Mouse (Mus musculus): ENCODE measurements around the gene Olfr1467. TPM values are rescaled to one million over a fixed set of nuclear protein-coding genes. Genes with fewer than 3 reads are reported as not detected.

Olfr1467 gene
- not detected for total RNA-seq (2021)
- long read RNA-seq, experiment 1 = 0 reads
- long read RNA-seq, experiment 2 = 0 reads

GRCm38 (mm10) chr19:13361936-13362335 is at the start of gene Olfr1467:
Gene Olfr1467 (plus strand): TSS chr19:13362236.
- Histone ChIP-seq H3K4me3 (no peak within 1 kb of the TSS), H3K27ac (no peak within 1 kb of the TSS)
- intact Hi-C loops (cut with DNase I) = no loop called here
- TF ChIP-seq CTCF (IDR thresholded peaks at IDR 0.05) = no peak
- DNase-seq (ENCODE audit: extremely low spot score in 1 of 2, low spot score in 2 of 2) = no peak

- Histone ChIP-seq H3K4me3 (no peak within 1 kb of the TSS), H3K27ac (no peak within 1 kb of the TSS)
- DNase-seq (ENCODE audit: extremely low spot score in 1 of 2, low spot score in 2 of 2) = no peak
- no peak for TF ChIP-seq CTCF (IDR thresholded peaks at IDR 0.05)
- intact Hi-C loops (cut with DNase I) = loop anchor here (2.0 kb wide), 1 partner anchor 35 kb away; no protein-coding TSS in a partner anchor
These were observed 46.6 kb upstream of the Olfr1467 start, which contains the start of gene Olfr1465 for GRCm38 (mm10) chr19:13315441-13315840. Gene Olfr1465 (minus strand): TSS chr19:13315541.

GRCm38 (mm10) chr19:13338562-13338961 is 23.5 kb upstream of the Olfr1467 start, which contains the start of gene Olfr1466:
Gene Olfr1466 (plus strand): TSS chr19:13338862.
- intact Hi-C loops (cut with DNase I) = no loop called here
- no peak for TF ChIP-seq CTCF (IDR thresholded peaks at IDR 0.05)
- no peak for DNase-seq (ENCODE audit: extremely low spot score in 1 of 2, low spot score in 2 of 2)
- Histone ChIP-seq H3K27ac (no peak within 1 kb of the TSS), H3K4me3 (no peak within 1 kb of the TSS)

GRCm38 (mm10) chr19:13407549-13407948 is 45.5 kb downstream of the Olfr1467 start, which contains the start of gene Olfr1469:
Gene Olfr1469 (plus strand): TSS chr19:13407849.
- intact Hi-C loops (cut with DNase I) = no loop called here
- H3K27ac ChIP-seq = no peak within 1 kb of the TSS
- H3K4me3 ChIP-seq = no peak within 1 kb of the TSS
- no peak for DNase-seq (ENCODE audit: extremely low spot score in 1 of 2, low spot score in 2 of 2)
- no peak for TF ChIP-seq CTCF (IDR thresholded peaks at IDR 0.05)

Other genes with a start within 250 kb of the Olfr1467 start
- under 1 TPM; 0.16 to 0.19 TPM for gene Olfr1459, start 212.7 kb upstream of the Olfr1467 start, total RNA-seq (2021)
- gene Olfr1461, start 199.2 kb upstream of the Olfr1467 start, total RNA-seq (2021) = not detected
- not detected for gene Olfr1462, start 176.5 kb upstream of the Olfr1467 start, total RNA-seq (2021)
- not detected for gene Olfr1463, start 130.9 kb upstream of the Olfr1467 start, total RNA-seq (2021)
- not detected for gene Olfr1465, start 46.7 kb upstream of the Olfr1467 start, total RNA-seq (2021)
- not detected for gene Olfr1466, start 23.4 kb upstream of the Olfr1467 start, total RNA-seq (2021)
- gene Olfr1469, start 45.6 kb downstream of the Olfr1467 start, total RNA-seq (2021) = not detected
- gene Olfr1471, start 81.2 kb downstream of the Olfr1467 start, total RNA-seq (2021) = not detected
- gene Olfr1472, start 93.8 kb downstream of the Olfr1467 start, total RNA-seq (2021) = not detected
- gene Olfr1474, start 107.3 kb downstream of the Olfr1467 start, total RNA-seq (2021) = not detected
- gene Olfr1475, start 118.0 kb downstream of the Olfr1467 start, total RNA-seq (2021) = not detected
- gene Olfr1477, start 138.3 kb downstream of the Olfr1467 start, total RNA-seq (2021) = not detected
- not detected for gene Olfr1480, start 165.7 kb downstream of the Olfr1467 start, total RNA-seq (2021)
- gene Olfr1484, start 221.3 kb downstream of the Olfr1467 start, total RNA-seq (2021) = not detected